Mouse (Mus musculus) thymus, adult 2 months (tissue): ENCODE measurements around the gene Dscam. TPM values are rescaled to one million over a fixed set of nuclear protein-coding genes. Genes with fewer than 3 reads are reported as not detected.

Experiments used
- DNase-seq: peaks from one replicate; pipeline ENCODE4 v3.0.0; 2021
- H3K27ac ChIP-seq: fragments of 200-500 bp; 2 replicates; pipeline ENCODE4 v1.5.1; 2012; ENCODE audit warnings: low read length, control low read depth; ENCODE audit not compliant: control insufficient read depth, insufficient read depth
- H3K27me3 ChIP-seq: fragments of 200-500 bp; 2 replicates; pipeline ENCODE4 v1.6.1; 2012; ENCODE audit warnings: mild to moderate bottlenecking, low read length, moderate library complexity, mixed read lengths; ENCODE audit not compliant: control insufficient read depth, insufficient read depth
- H3K36me3 ChIP-seq: fragments of 200-500 bp; 2 replicates; pipeline ENCODE4 v1.6.1; 2012; ENCODE audit warnings: mild to moderate bottlenecking, low read length, moderate library complexity; ENCODE audit not compliant: control insufficient read depth, insufficient read depth
- H3K4me1 ChIP-seq: fragments of 200-500 bp; replicated peaks from 2 replicates; pipeline ENCODE4 v1.6.1; 2012; ENCODE audit warnings: low read length; ENCODE audit not compliant: control insufficient read depth, insufficient read depth
- H3K4me3 ChIP-seq: fragments of 200-500 bp; 2 replicates; pipeline ENCODE4 v1.5.1; 2012; ENCODE audit warnings: mild to moderate bottlenecking, low read length, control low read depth, moderate library complexity; ENCODE audit not compliant: control insufficient read depth, insufficient read depth
- CTCF ChIP-seq: fragments of 200-500 bp; IDR thresholded peaks from 2 replicates; pipeline ENCODE4 v1.5.1; 2012; ENCODE audit warnings: mild to moderate bottlenecking, control low read depth, low read length, moderate library complexity, borderline replicate concordance; ENCODE audit not compliant: control insufficient read depth, poor library complexity, insufficient read depth; ENCODE audit errors: extremely low read depth
- POLR2A ChIP-seq: fragments of 200-500 bp; IDR thresholded peaks from 2 replicates; pipeline ENCODE4 v1.6.1; 2012; ENCODE audit warnings: mild to moderate bottlenecking, low read length, control low read depth, moderate library complexity; ENCODE audit not compliant: control insufficient read depth, poor library complexity, insufficient read depth; ENCODE audit errors: extremely low read depth
- WGBS: fragments of 180-500 bp; shearing (Covaris S2); methylation state at CpG from one replicate; pipeline ENCODE4 v1.1.7; 2018; 5-methylcytosine and 5-hydroxymethylcytosine counted together
- polyA plus RNA-seq: library from polyadenylated mRNA; depleted of rRNA; stranded (reverse); fragments of >200 nt; gene quantifications from 2 replicates; pipeline ENCODE4 v1.2.3, GENCODE M21; 2012

Dscam gene
- polyA plus RNA-seq, 1 experiment: 0.28 TPM

DNA sequence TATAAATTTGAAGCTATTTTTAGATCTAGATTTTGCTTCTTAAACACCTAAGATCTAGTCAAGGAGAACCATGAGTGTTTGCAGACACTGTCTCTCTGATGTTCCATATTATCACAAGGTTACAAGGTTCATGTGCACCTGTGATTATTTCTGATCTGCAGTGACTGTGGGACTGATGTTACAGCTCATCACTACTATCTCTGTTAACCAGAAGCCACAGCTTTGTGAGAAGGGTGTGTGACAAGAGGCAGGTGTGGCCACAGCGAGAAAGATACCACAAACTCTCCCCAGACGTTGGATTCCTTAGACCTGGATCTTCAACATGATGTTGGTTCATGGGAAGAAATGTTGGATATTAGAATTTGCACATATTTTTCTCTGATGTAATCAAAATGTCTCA, 263.9 kb downstream of the Dscam start:
- TF ChIP-seq POLR2A: no peak
- no peak for TF ChIP-seq CTCF
- Histone ChIP-seq H3K27me3 (no peaks in the 10 kb centered on the region), H3K27ac (no peak overlapping the region), H3K4me1 (no peaks in the 10 kb centered on the region), H3K36me3 (no peaks in the 10 kb centered on the region), H3K4me3 (no peak overlapping the region)
- no peak for DNase-seq
- WGBS: 19% methylated on average over 2 of the region's 2 CpGs

DNA sequence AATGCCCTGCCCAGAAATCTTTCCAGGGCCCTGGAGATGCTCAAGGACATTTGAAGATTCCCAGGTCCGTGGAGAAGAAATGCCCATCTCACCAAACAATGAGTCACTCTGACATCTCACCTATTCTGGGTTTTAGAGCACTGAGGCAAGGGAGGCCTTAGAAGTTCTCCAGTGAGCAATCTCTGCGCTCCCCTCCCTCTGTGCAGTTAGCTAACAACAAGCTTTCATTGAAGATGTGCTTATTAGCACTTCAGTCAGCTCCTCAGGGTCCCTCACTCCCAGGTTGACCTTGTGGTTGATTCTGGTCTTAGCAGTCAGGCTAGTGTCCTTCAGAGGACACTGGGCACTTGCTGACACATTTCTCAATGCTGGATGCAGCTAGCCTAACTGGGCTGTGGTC, 265.8 kb downstream of the Dscam start:
- no peak for DNase-seq
- TF ChIP-seq POLR2A (no peak), CTCF (no peak)
- no peaks in the 10 kb centered on the region for H3K4me1 ChIP-seq
- H3K27me3 ChIP-seq: no peaks in the 10 kb centered on the region
- 92% methylated on average over 2 of the region's 2 CpGs for WGBS
- no peak overlapping the region for H3K27ac ChIP-seq
- H3K36me3 ChIP-seq: no peaks in the 10 kb centered on the region
- H3K4me3 ChIP-seq: no peak overlapping the region

DNA sequence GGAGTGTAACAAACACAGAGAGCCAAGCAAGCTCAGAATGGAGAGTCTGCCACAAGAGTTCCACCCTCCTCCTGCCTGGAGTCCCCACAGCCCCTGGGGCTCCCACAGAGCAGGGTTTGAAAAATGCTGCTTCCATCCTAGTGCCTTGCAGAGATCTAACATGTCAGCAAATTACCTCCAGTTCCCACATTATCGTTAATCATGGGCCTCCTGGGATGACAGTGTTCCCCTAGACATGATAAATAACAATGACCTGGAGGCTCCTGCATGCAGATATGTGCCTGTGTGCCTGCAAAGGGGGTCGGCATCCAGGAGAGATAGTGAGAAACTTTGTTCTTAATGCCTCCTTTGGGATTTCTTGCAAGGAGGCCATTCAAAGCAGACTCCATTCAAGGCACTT, 266.2 kb downstream of the Dscam start:
- TF ChIP-seq CTCF (no peak), POLR2A (no peak)
- no peaks in the 10 kb centered on the region for H3K27me3 ChIP-seq
- no peak overlapping the region for H3K4me3 ChIP-seq
- H3K4me1 ChIP-seq: no peaks in the 10 kb centered on the region
- no peaks in the 10 kb centered on the region for H3K36me3 ChIP-seq
- 73% methylated on average over 2 of the region's 2 CpGs for WGBS
- no peak overlapping the region for H3K27ac ChIP-seq
- DNase-seq: no peak

DNA sequence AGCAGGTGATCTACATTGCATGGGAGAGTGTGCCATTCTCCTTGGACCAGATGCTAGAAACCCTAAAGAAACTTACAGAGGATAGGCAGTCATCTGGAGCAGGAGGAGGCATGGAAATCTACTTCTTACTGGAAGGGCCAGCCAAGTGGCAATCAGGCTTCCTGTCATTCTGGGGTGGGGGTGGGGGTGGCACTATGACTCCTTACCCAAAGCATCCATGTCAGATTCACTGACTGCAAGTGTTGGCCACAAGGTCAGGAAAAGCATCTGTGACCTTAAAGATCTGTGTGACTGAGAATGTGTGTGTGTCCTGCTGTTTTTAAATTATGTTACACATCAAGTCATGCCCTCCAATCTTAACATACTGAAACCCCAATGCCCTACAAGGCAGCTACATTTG, 268.0 kb downstream of the Dscam start:
- no peak for TF ChIP-seq POLR2A
- TF ChIP-seq CTCF: no peak
- no peaks in the 10 kb centered on the region for H3K4me1 ChIP-seq
- H3K27ac ChIP-seq: no peak overlapping the region
- no peak overlapping the region for H3K4me3 ChIP-seq
- no peak for DNase-seq
- no peaks in the 10 kb centered on the region for H3K27me3 ChIP-seq
- no peaks in the 10 kb centered on the region for H3K36me3 ChIP-seq

DNA sequence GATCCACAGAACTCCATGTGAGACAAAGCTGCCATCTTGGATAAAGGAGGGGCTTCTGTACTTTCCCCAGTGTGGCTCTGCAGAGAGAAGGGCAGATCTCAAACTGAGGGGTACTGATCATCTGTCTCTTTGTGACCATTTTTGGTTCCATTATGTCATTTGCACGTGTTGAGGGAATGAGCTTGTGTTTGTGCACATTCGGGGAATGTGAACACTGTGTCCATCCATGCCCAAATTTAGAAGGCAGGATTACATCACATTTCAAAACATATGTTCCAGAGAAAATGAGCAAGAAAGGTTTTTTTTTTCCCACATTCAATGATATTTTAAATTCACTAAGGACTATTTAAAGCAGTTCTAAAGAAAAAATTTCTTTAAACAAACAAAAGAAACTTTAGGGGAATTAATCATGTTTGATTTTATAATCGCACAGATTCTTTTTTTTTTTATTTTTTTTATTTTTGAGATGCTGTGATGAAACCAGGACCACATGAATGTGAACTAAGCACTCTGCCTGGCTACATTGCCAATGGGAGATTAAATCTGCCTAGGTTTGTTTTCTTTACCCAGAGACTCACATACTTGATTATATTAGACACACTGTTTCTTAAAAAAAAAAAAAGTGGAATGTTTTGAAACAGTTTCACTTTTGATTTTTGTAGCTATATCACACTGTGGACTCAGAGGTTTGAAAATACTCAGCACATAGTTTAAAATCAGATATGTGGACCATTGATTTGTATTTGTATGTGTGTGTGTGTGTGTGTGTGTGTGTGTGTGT, 269.1 kb downstream of the Dscam start:
- Histone ChIP-seq H3K4me3 (no peak overlapping the region), H3K27ac (no peak overlapping the region), H3K36me3 (no peaks in the 10 kb centered on the region), H3K27me3 (no peaks in the 10 kb centered on the region), H3K4me1 (no peaks in the 10 kb centered on the region)
- TF ChIP-seq CTCF: no peak
- TF ChIP-seq POLR2A: no peak
- WGBS: 84% methylated on average over 3 of the region's 3 CpGs
- DNase-seq: no peak

DNA sequence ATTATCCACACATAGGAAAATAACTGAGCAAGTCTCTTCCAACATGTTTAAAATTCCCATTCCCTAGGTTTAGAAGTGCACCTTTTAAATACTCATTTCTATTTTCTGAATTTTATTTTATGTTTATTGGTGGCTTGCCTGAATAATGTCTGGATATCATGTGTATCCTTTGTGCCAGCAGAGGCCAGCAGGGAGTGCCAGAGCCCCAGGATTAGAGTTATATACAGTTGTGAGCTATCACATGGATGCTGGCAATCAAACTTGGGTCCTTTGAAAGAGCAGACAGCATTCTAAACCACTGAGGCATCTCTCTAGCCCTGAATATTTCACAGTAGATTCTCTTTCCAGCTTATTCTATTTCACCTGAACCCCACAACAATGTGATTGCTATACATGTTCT, 271.2 kb downstream of the Dscam start:
- Histone ChIP-seq H3K4me3 (no peak overlapping the region), H3K27me3 (no peaks in the 10 kb centered on the region), H3K36me3 (no peaks in the 10 kb centered on the region), H3K27ac (no peak overlapping the region), H3K4me1 (no peaks in the 10 kb centered on the region)
- no peak for DNase-seq
- TF ChIP-seq CTCF (no peak), POLR2A (no peak)
